In the genomic region with DNA sequence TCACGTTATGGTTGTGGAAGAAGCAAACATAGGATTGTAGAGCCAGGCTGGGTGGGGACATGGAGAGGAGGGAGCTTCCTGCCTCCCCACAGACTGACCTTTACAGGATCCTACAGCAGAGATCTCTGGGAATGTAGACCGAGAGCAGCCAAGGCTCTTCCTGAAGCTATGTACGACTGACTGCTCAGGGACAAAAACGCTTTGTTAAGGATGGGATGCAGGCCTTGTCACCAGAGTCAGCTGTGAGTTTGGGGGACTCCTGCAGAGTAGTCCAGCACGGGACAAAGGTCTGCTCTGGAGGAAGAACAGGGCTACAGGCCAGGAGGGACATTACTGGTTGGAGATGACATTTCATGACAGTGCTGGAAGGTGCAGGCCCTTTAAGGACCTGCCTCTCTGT, we compare ENCODE assay signal across 31 mouse cellular contexts. TPM values are rescaled to one million over a fixed set of nuclear protein-coding genes. Genes with fewer than 3 reads are reported as not detected.
DNase-seq lines count a peak whose midpoint lies in the region; ATAC-seq and TF ChIP-seq lines count a peak whose summit lies in the region.
"Had no signal": no experiment of that assay in that cellular context is flagged by ENCODE, and none has a peak within 500 bp of the region (broad histone marks: within the 10 kb centered on the region; RNA-seq: fewer than 3 reads in every experiment).

No protein-coding gene starts in this region.

- H3K4me1 ChIP-seq in heart, embryonic 13.5 days: peaks cover 65% of the 10 kb centered on the region
- H3K4me1 ChIP-seq in intestine, postnatal 0 days (replicated peaks; ENCODE audit: control insufficient read depth, insufficient read depth, low read length): no peaks in the 10 kb centered on the region
- H3K4me1 ChIP-seq in intestine, embryonic 16.5 days (ENCODE audit: control insufficient read depth, insufficient read depth, low read length): peaks cover 12% of the 10 kb centered on the region
- H3K4me1 ChIP-seq in neural tube, embryonic 13.5 days (replicated peaks): peaks cover 60% of the 10 kb centered on the region
- H3K4me1 ChIP-seq in neural tube, embryonic 15.5 days: peaks cover 34% of the 10 kb centered on the region

- H3K4me2 ChIP-seq in heart, embryonic 13.5 days: no peak overlapping the region
- H3K4me2 ChIP-seq in intestine, postnatal 0 days (replicated peaks; ENCODE audit: low read depth): no peak overlapping the region
- H3K4me2 ChIP-seq in intestine, embryonic 16.5 days (ENCODE audit: low read depth, low read length): no peak overlapping the region
- no peak overlapping the region for H3K4me2 ChIP-seq in neural tube, embryonic 13.5 days
- no peak overlapping the region for H3K4me2 ChIP-seq in neural tube, embryonic 15.5 days
- H3K4me2 ChIP-seq: forebrain, embryonic 13.5 days had no signal

- WGBS in heart, embryonic 13.5 days: 44% methylated on average over 5 of the region's 5 CpGs
- WGBS in intestine, postnatal 0 days: 74% methylated on average over 5 of the region's 5 CpGs
- 62% methylated on average over 5 of the region's 5 CpGs for WGBS in intestine, embryonic 16.5 days
- 41% methylated on average over 5 of the region's 5 CpGs for WGBS in neural tube, embryonic 13.5 days
- 54% methylated on average over 5 of the region's 5 CpGs for WGBS in neural tube, embryonic 15.5 days

- peaks cover 4% of the 10 kb centered on the region for H3K27me3 ChIP-seq in heart, embryonic 13.5 days (replicated peaks)
- no peaks in the 10 kb centered on the region for H3K27me3 ChIP-seq in intestine, postnatal 0 days (replicated peaks; ENCODE audit: control insufficient read depth, insufficient read depth, low read length)
- H3K27me3 ChIP-seq in intestine, embryonic 16.5 days (replicated peaks; ENCODE audit: control insufficient read depth, insufficient read depth, low read length): no peaks in the 10 kb centered on the region
- H3K27me3 ChIP-seq in neural tube, embryonic 13.5 days: peaks cover 10% of the 10 kb centered on the region
- H3K27me3 ChIP-seq in neural tube, embryonic 15.5 days (replicated peaks): no peaks in the 10 kb centered on the region

- H3K9ac ChIP-seq in heart, embryonic 13.5 days: peak overlapping the region; percentile 29
- no peak overlapping the region for H3K9ac ChIP-seq in intestine, postnatal 0 days (ENCODE audit: low read depth, low read length)
- no peak overlapping the region for H3K9ac ChIP-seq in intestine, embryonic 16.5 days (ENCODE audit: low read depth, low read length)
- H3K9ac ChIP-seq in neural tube, embryonic 13.5 days: peak overlapping the region; percentile 31; the same call in 1 of the 2 replicates
- no peak overlapping the region for H3K9ac ChIP-seq in neural tube, embryonic 15.5 days (replicated peaks)
- H3K9ac ChIP-seq: forebrain, embryonic 13.5 days; liver, embryonic 14.5 days had no signal

- no peak for DNase-seq in heart, adult 18-20 months
- DNase-seq in neural tube, embryonic 10.5 days (ENCODE audit: extremely low spot score, low spot score): no peak
- DNase-seq: adrenal gland, adult 2 months; adrenal gland, postnatal 36 days; cerebellum, adult 2 months; cerebellum, postnatal 14 days; gastrocnemius, postnatal 14 days; heart, postnatal 4 days; kidney, adult 2 months; kidney, postnatal 36 days; liver; lung, adult 2 months; midbrain, embryonic 14.5 days; thymus, adult 2 months; thymus, postnatal 36 days had no signal

- TF ChIP-seq CTCF in intestine, postnatal 0 days (IDR thresholded peaks at IDR 0.05; ENCODE audit: low read depth): no peak

- peaks cover 61% of the 10 kb centered on the region for H3K36me3 ChIP-seq in heart, embryonic 13.5 days
- peaks cover 44% of the 10 kb centered on the region for H3K36me3 ChIP-seq in intestine, postnatal 0 days (ENCODE audit: control insufficient read depth, insufficient read depth)
- H3K36me3 ChIP-seq in intestine, embryonic 16.5 days (ENCODE audit: control insufficient read depth, insufficient read depth, low read length): peaks cover 32% of the 10 kb centered on the region
- peaks cover 64% of the 10 kb centered on the region for H3K36me3 ChIP-seq in neural tube, embryonic 13.5 days
- H3K36me3 ChIP-seq in neural tube, embryonic 15.5 days: peaks cover 48% of the 10 kb centered on the region

- no peak overlapping the region for H3K4me3 ChIP-seq in heart, embryonic 13.5 days
- no peak overlapping the region for H3K4me3 ChIP-seq in intestine, postnatal 0 days (ENCODE audit: low read depth, low read length)
- H3K4me3 ChIP-seq in intestine, embryonic 16.5 days (ENCODE audit: low read length): no peak overlapping the region
- H3K4me3 ChIP-seq in neural tube, embryonic 13.5 days: no peak overlapping the region
- H3K4me3 ChIP-seq in neural tube, embryonic 15.5 days (replicated peaks): no peak overlapping the region
- H3K4me3 ChIP-seq: forebrain, embryonic 13.5 days had no signal

- no peak overlapping the region for H3K27ac ChIP-seq in heart, embryonic 13.5 days (replicated peaks)
- H3K27ac ChIP-seq in intestine, postnatal 0 days (ENCODE audit: low read depth, low read length): 0 out of 2 replicates have a peak overlapping the region, but pooled peaks have one; percentile 7
- H3K27ac ChIP-seq in intestine, embryonic 16.5 days (ENCODE audit: low read length): no peak overlapping the region
- H3K27ac ChIP-seq in neural tube, embryonic 13.5 days (replicated peaks): peak overlapping the region; percentile 38; the same call in 1 of the 2 replicates
- peak overlapping the region; percentile 34; the same call in 1 of the 2 replicates for H3K27ac ChIP-seq in neural tube, embryonic 15.5 days (replicated peaks)
- H3K27ac ChIP-seq: forebrain, embryonic 13.5 days; liver, embryonic 14.5 days had no signal

- H3K9me3 ChIP-seq in heart, embryonic 13.5 days: no peaks in the 10 kb centered on the region
- no peaks in the 10 kb centered on the region for H3K9me3 ChIP-seq in intestine, postnatal 0 days (ENCODE audit: control insufficient read depth)
- H3K9me3 ChIP-seq in intestine, embryonic 16.5 days (ENCODE audit: control insufficient read depth, low read length): no peaks in the 10 kb centered on the region
- no peaks in the 10 kb centered on the region for H3K9me3 ChIP-seq in neural tube, embryonic 13.5 days
- no peaks in the 10 kb centered on the region for H3K9me3 ChIP-seq in neural tube, embryonic 15.5 days (replicated peaks)
- H3K9me3 ChIP-seq: forebrain, embryonic 13.5 days had no signal

- no peak for ATAC-seq in heart, embryonic 13.5 days (ENCODE audit: extremely low read depth, insufficient number of reproducible peaks, low FRiP score, low TSS enrichment)
- ATAC-seq in intestine, postnatal 0 days: no peak
- no peak for ATAC-seq in intestine, embryonic 16.5 days
- ATAC-seq in neural tube, embryonic 13.5 days (ENCODE audit: low read depth): no peak
- ATAC-seq in neural tube, embryonic 15.5 days (ENCODE audit: low FRiP score): no peak
- ATAC-seq: activated CD4-positive, CD25-positive, alpha-beta regulatory T cell, adult 4 months; CD4-positive, CD25-positive, alpha-beta regulatory T cell, adult 4 months; forebrain, embryonic 13.5 days; inflammation-experienced regulatory T-cells, adult 6 months had no signal

RNA-seq across cellular contexts. Expression of a gene that starts 7.1 kb away (rescaled TPM):
- polyA plus RNA-seq in heart, embryonic 13.5 days (2015; fragmentation: Nextera tagmentation; extraction: Ambion mirVana): 5.6 and 5.9 TPM in 2 replicates
- total RNA-seq in heart, adult 18-20 months (2021): 1 to 10 TPM; 7.7 to 8.6 TPM
- 2.2 and 2.3 TPM in 2 replicates for polyA plus RNA-seq in intestine, postnatal 0 days (2015; fragmentation: Nextera tagmentation; extraction: Ambion mirVana)
- 4.5 and 5.2 TPM in 2 replicates for polyA plus RNA-seq in intestine, embryonic 16.5 days (2015; fragmentation: Nextera tagmentation; extraction: Ambion mirVana)
- 15.4 and 16.0 TPM in 2 replicates for polyA plus RNA-seq in neural tube, embryonic 13.5 days (2015; fragmentation: Nextera tagmentation; extraction: Ambion mirVana)
- polyA plus RNA-seq in neural tube, embryonic 15.5 days (2015; fragmentation: Nextera tagmentation; extraction: Ambion mirVana): 12.4 and 12.6 TPM in 2 replicates

RNA-seq across cellular contexts. Expression of a gene that starts 7.4 kb away (rescaled TPM):
- 25.5 and 29.1 TPM in 2 replicates for polyA plus RNA-seq in heart, embryonic 13.5 days (2015; fragmentation: Nextera tagmentation; extraction: Ambion mirVana)
- 10 to 100 TPM; 13.4 to 14.7 TPM for total RNA-seq in heart, adult 18-20 months (2021)
- polyA plus RNA-seq in intestine, postnatal 0 days (2015; fragmentation: Nextera tagmentation; extraction: Ambion mirVana): 22.3 and 25.6 TPM in 2 replicates
- polyA plus RNA-seq in intestine, embryonic 16.5 days (2015; fragmentation: Nextera tagmentation; extraction: Ambion mirVana): 43.4 and 45.8 TPM in 2 replicates
- 34.3 and 35.5 TPM in 2 replicates for polyA plus RNA-seq in neural tube, embryonic 13.5 days (2015; fragmentation: Nextera tagmentation; extraction: Ambion mirVana)
- 30.1 and 33.0 TPM in 2 replicates for polyA plus RNA-seq in neural tube, embryonic 15.5 days (2015; fragmentation: Nextera tagmentation; extraction: Ambion mirVana)

RNA-seq across cellular contexts. Expression of a gene that starts 14.3 kb away (rescaled TPM):
- polyA plus RNA-seq in heart, embryonic 13.5 days (2015; fragmentation: Nextera tagmentation; extraction: Ambion mirVana): 0.40 TPM in 1 of 2 replicates, not detected in the other
- not detected for total RNA-seq in heart, adult 18-20 months (2021)
- 0.46 TPM in 1 of 2 replicates, not detected in the other for polyA plus RNA-seq in intestine, postnatal 0 days (2015; fragmentation: Nextera tagmentation; extraction: Ambion mirVana)
- polyA plus RNA-seq in intestine, embryonic 16.5 days (2015; fragmentation: Nextera tagmentation; extraction: Ambion mirVana): not detected in 2 replicates
- 0.70 TPM in 1 of 2 replicates, not detected in the other for polyA plus RNA-seq in neural tube, embryonic 13.5 days (2015; fragmentation: Nextera tagmentation; extraction: Ambion mirVana)
- polyA plus RNA-seq in neural tube, embryonic 15.5 days (2015; fragmentation: Nextera tagmentation; extraction: Ambion mirVana): 1.7 and 2.5 TPM in 2 replicates
- total RNA-seq: gastrocnemius, postnatal 14 days; granulocyte monocyte progenitor cell, adult 5-6 weeks; heart, postnatal 4 days; layer of hippocampus, adult 8-10 months; layer of hippocampus, postnatal 25 days had no signal
- polyA plus RNA-seq: activated CD4-positive, CD25-positive, alpha-beta regulatory T cell, adult 4 months; CD4-positive, CD25-positive, alpha-beta regulatory T cell, adult 4 months; heart, embryonic 14.5 days; inflammation-experienced regulatory T-cells, adult 6 months; liver, embryonic 14.5 days had no signal

RNA-seq across cellular contexts. Expression of a gene that starts 18.3 kb away (rescaled TPM):
- 0.47 and 0.55 TPM in 2 replicates for polyA plus RNA-seq in heart, embryonic 13.5 days (2015; fragmentation: Nextera tagmentation; extraction: Ambion mirVana)
- total RNA-seq in heart, adult 18-20 months (2021): 1 to 10 TPM in 1 of 2 experiments, under 1 TPM in 1; 0.39 to 1.1 TPM
- 0.63 and 0.94 TPM in 2 replicates for polyA plus RNA-seq in intestine, postnatal 0 days (2015; fragmentation: Nextera tagmentation; extraction: Ambion mirVana)
- polyA plus RNA-seq in intestine, embryonic 16.5 days (2015; fragmentation: Nextera tagmentation; extraction: Ambion mirVana): 0.49 and 0.65 TPM in 2 replicates
- polyA plus RNA-seq in neural tube, embryonic 13.5 days (2015; fragmentation: Nextera tagmentation; extraction: Ambion mirVana): 0.39 and 0.82 TPM in 2 replicates
- polyA plus RNA-seq in neural tube, embryonic 15.5 days (2015; fragmentation: Nextera tagmentation; extraction: Ambion mirVana): 0.26 and 0.86 TPM in 2 replicates
- total RNA-seq: monocyte, adult 5-6 weeks had no signal
- polyA plus RNA-seq: limb, embryonic 11.5 days had no signal

RNA-seq across cellular contexts. Expression of a gene that starts 27.4 kb away (rescaled TPM):
- 42.5 and 43.4 TPM in 2 replicates for polyA plus RNA-seq in heart, embryonic 13.5 days (2015; fragmentation: Nextera tagmentation; extraction: Ambion mirVana)
- 10 to 100 TPM; 57.4 to 67.4 TPM for total RNA-seq in heart, adult 18-20 months (2021)
- polyA plus RNA-seq in intestine, postnatal 0 days (2015; fragmentation: Nextera tagmentation; extraction: Ambion mirVana): 9.9 and 11.9 TPM in 2 replicates
- 7.9 and 8.3 TPM in 2 replicates for polyA plus RNA-seq in intestine, embryonic 16.5 days (2015; fragmentation: Nextera tagmentation; extraction: Ambion mirVana)
- polyA plus RNA-seq in neural tube, embryonic 13.5 days (2015; fragmentation: Nextera tagmentation; extraction: Ambion mirVana): 26.9 and 29.1 TPM in 2 replicates
- 20.9 and 21.4 TPM in 2 replicates for polyA plus RNA-seq in neural tube, embryonic 15.5 days (2015; fragmentation: Nextera tagmentation; extraction: Ambion mirVana)
- total RNA-seq: monocyte, adult 5-6 weeks had no signal

Comparison
In these comparisons a context has a peak if more than half of its experiments do, and no peak if none do; other contexts are left out.
1. H3K27ac ChIP-seq: peak in intestine, postnatal 0 days (single experiment), neural tube, embryonic 13.5 days (single experiment) and neural tube, embryonic 15.5 days (single experiment); none in heart, embryonic 13.5 days (single experiment) and intestine, embryonic 16.5 days (single experiment).
2. H3K9ac ChIP-seq: peak in heart, embryonic 13.5 days (single experiment) and neural tube, embryonic 13.5 days (single experiment); none in intestine, postnatal 0 days (single experiment), intestine, embryonic 16.5 days (single experiment) and neural tube, embryonic 15.5 days (single experiment).